Mouse (Mus musculus): Measurements from ENCODE around the gene Syn3.

- no peak for TF ChIP-seq CTCF (IDR thresholded peaks at IDR 0.05; ENCODE audit: borderline replicate concordance, control insufficient read depth, extremely low read depth, insufficient read depth, low read length, poor library complexity)
- TF ChIP-seq POLR2A (IDR thresholded peaks at IDR 0.05; ENCODE audit: control insufficient read depth, extremely low read depth, insufficient read depth, low read length, poor library complexity): no peak
Observed at GRCm38 (mm10) chr10:86153221-86153620, 345.5 kb downstream of the Syn3 start.

Measured in thymus, adult 2 months (tissue).